Mouse (Mus musculus) adrenal gland, postnatal 14 days (tissue): ENCODE measurements around the gene Tjap1. TPM values are rescaled to one million over a fixed set of nuclear protein-coding genes. Genes with fewer than 3 reads are reported as not detected.

Source experiments
- DNase-seq: peaks from one replicate; pipeline ENCODE4 v3.0.0; 2021; ENCODE audit warnings: mixed read lengths
- long read RNA-seq, 2 experiments: library from polyadenylated mRNA; stranded (forward); transcript quantifications; one replicate each; pipeline ENCODE4 v2.0.0; 2021
- total RNA-seq: library from RNA; stranded (reverse); gene quantifications from 2 replicates; pipeline ENCODE4 v1.2.3, GENCODE M21; 2021

Gene Tjap1
- 44.1 and 44.2 TPM in 2 replicates for total RNA-seq
- long read RNA-seq, experiment 1, transcript Tjap1-201 (10 exons, 2,426 nt), result major isoform, 10 of 55 reads
- long read RNA-seq, experiment 1, transcript Tjap1-202 (11 exons, 2,559 nt), result minor isoform, 5 of 55 reads
- long read RNA-seq, experiment 1, partial matches to known transcripts, result 10 of 55 reads
- long read RNA-seq, experiment 1, other reads (novel, unspliced or antisense), result 27 of 55 reads
- long read RNA-seq, experiment 2, transcript Tjap1-211 (10 exons, 2,412 nt), result minor isoform, 5 of 43 reads
- long read RNA-seq, experiment 2, transcript Tjap1-201 (10 exons, 2,426 nt), result major isoform, 6 of 43 reads
- long read RNA-seq, experiment 2, partial matches to known transcripts, result 7 of 43 reads
- long read RNA-seq, experiment 2, other reads (novel, unspliced or antisense), result 22 of 43 reads

DNA sequence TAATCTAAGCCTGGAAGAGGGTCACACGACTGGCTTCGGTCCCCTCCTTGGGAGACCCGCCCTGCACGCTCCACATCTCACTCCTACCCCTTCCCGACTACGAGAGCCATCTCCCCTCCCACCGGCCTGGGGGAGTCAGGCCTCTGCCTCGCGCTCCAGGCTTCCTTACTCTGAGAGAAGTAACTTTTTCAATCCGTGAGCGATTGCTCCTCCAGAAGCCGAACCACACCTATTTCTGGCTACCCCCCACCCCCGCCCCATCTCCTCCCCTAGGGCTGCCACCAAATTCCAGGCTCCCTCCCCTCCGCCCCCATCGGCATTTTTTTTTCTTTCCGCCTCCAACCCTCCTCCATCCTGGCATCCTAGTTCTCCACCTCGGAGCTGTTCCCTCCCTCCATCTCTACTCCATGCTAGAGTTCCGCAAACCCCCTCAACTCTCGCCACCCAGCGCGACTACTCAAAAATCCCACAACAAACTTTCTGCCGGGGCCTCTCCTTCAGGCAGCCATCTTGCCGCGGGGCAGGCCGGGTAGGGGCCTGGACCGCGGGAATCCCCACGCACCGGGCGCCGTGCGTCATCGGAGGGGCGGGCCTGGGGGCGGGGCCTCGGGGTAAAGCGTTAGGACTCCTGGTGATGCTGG is at the start of gene Tjap1:
TSS of gene Tjap1 (minus strand) at position 544 of the 641 bp plus-strand sequence.
- peak; percentile 95 for DNase-seq

DNA sequence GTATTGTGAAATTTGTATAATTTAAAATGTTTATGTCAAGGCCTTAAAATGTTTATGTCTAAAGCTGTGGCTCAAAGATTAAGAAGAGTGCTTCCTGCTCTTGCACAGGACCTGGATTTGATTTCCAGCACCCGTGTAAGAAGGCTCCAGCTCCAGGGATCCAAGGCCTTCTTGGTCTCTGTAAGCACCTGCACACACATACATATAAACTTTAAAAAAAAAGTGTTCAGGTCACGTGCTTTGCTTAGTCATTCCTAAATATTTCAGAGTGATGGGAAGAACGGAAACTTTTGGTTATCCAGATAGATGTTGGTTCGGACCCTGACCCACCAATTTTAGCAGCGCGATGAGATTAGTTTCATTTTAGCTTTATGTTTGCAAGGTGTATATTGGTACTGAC is 45.9 kb upstream of the Tjap1 start:
- DNase-seq, result no peak

GRCm38 (mm10) chr17:46327906-46328534 is 45.2 kb upstream of the Tjap1 start, which contains the start of gene Abcc10:
Abcc10 (minus strand) TSS chr17:46328352.
- peak; percentile 98 for DNase-seq

DNA sequence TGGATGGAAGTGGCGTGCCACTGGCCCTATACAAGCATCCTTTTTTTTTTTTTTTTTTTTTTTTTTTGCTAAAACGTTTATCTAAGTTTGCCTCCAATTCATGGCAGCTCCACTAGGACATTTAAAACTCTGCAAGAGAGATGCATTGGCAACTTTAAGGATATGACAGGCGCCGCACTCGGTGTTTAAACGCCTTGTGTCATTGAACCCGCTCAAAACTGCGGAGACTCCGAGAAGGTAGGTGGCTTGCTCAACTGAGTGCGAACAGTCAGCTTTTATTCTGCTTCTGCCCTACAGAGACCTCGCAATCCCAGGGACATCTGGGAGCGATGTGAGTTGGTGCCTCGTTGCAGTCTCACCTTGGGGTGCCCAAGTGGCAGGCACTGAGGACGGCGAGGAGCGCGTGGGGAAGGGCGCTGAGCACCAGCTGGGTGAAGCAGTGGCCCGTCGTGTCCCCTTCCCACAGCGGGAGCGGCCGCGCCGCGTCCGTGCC is 44.6 kb upstream of the Tjap1 start:
- no peak for DNase-seq

GRCm38 (mm10) chr17:46322046-46322823 is 39.4 kb upstream of the Tjap1 start:
- no peak for DNase-seq

DNA sequence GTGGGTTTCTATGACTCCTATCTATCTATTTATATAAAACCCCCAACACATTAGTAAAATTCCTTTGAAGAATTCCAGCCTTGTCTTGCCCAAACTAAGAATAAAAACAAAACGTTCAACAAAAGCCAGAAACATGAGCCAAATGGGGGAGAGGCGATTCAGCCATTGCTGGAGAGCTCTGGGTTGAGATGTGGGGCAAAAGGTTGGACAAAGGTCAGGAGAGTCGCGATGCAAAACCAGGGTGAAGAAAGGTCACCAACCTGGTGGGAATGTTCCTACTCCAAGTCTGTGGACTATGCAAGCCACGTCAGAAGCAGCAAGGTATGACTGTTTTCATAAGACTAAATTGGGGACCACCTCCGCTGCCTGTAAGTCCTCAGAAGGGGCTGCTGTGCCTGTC is 37.7 kb upstream of the Tjap1 start:
- no peak for DNase-seq

DNA sequence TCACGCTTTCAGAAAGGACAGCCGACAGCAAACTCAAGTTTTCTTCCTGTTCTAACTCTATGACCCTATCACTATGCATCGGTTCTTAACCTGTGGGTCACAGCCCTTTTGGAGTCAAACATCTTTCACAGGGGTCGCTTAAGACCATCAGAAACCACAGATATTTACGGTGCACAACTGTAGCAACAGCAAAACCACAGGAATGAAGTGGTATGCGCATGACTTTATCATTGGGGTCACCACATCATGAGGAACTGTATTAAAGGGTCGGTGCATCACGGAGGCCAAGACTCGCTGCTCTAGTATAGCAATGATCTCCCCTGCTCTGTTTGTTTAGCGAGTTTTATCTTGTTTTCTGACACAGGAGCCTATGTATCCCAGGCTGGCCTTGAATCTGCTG is 33.0 kb upstream of the Tjap1 start:
- no peak for DNase-seq

DNA sequence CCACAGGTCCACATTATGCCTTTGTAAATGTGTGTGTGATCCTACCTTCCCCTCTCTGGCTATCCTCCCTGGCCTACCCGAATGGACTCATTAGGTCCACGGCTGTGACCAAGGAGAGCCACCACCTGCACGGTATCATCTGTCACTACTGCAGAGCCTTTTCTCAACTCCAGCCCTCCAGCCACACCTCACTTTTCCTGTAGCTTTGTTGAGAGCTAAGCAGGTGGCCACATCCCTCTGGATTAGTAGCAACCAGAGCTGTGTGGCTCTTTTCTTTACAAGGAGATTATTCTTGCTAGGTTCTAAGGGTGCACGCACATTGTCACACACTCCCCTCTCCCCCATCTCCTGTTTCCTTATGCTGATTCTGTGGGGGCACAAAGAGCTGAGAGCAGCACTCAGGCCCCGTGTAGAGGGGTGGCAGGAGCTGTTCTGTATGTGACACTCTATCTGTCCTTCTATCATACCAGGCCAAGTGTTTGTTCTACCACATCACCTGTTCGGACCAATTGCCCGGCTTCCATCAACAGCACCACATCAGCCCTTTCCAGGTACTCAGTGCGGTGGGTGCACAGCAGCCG is 30.4 kb upstream of the Tjap1 start:
- DNase-seq, result no peak

DNA sequence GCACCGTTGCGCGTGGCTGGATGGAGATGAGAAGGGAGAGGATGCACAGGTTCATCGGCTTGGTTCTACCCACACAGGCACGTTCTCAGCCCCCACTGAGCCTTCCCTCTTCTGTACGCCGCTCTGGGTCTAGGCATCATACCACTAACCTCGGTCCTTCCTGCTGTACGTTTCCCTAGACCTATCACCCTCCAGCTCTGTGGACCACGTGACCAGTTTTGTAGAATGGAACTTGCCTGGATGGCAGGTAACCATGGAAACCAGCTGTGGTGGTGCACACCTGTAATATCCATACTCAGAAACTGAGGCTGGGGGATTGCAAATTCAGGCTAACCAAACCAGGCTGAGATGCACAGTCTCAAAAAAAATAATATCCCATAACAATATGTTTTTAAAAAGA is 27.7 kb upstream of the Tjap1 start:
- no peak for DNase-seq

DNA sequence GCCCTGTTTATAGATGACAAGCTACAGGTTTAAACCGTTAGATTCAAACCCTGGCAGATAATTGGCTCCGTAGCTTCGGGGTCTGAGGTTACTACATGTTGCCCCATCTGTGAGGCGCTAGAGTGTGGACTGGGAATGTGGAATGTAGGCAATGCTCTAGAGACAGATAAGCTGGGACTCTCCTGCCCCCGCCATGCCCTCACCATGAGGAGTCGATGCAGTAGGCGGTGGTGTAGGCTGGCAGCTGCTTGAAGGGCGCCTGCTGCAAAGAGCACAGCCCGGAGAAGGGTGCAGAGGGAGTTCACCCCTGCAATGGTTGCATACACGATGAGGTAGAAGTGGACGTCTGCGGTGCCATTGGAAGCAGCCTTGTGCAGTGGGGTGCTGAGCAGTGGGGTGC is 27.0 kb upstream of the Tjap1 start:
- DNase-seq, result no peak

DNA sequence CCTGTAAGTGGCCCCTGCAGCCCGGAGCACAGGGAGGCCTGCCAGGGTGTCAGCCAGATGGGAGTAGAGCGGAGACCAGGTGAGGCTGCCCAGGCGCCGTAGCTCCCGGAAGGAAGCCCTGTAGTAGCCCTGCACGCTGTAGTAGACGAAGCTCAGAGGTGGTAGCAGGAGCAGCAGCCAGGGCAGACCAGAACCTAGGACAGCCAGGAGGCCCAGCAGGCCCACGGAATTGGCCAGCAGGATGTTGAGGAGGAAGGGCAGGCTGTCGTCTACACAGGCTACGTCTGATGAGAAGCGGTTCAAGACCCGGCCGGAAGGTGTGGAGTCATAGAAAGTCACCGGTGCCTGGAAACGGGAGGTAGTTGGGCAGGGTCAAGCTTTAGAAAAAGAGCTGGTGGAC is 24.1 kb upstream of the Tjap1 start:
- DNase-seq, result no peak

- no peak for DNase-seq
Observed at GRCm38 (mm10) chr17:46304184-46304583, 21.4 kb upstream of the Tjap1 start.

GRCm38 (mm10) chr17:46301892-46302291 is 19.1 kb upstream of the Tjap1 start:
- peak; percentile 45 for DNase-seq

DNA sequence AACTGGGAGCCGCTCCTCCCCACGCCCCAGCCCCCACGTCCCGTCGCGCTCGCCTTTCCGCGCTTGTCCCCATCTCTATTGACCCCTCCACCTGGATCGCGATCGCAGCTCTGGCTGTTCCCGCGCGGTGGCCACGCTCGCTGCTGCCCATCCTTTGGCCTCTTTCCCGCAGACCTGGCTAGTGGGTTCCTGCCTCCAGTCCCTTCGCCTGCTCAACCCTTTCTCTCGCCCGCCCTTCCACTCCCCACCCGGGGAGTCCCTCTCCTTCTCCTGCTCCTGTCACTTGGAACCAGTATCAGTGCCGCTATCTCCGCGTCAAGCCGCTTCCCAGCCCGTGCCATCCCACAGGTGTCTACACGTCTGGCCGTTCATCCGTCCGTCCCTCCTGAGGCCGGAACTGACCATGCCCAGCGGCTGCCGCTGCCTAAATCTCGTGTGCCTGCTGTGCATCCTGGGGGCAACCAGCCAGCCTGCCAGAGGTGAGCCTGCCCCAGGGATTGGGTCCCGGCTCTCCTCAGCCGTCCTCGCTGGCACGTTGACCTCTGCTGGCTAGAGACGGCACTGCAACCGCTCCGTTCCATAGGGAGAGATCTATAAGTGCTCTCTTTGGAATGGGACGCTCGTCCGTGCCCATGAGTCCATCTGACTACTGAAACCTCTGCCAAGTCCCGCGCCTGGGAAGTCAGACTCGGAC is 15.5 kb upstream of the Tjap1 start:
- peak; percentile 89 for DNase-seq

GRCm38 (mm10) chr17:46297364-46298219 is 14.8 kb upstream of the Tjap1 start, which contains the start of gene Dlk2:
Dlk2 (plus strand) TSS chr17:46297421.
- DNase-seq, result peak; percentile 42

GRCm38 (mm10) chr17:46297028-46297363 is 14.2 kb upstream of the Tjap1 start:
- DNase-seq, result no peak

GRCm38 (mm10) chr17:46296601-46297000 is 13.8 kb upstream of the Tjap1 start:
- DNase-seq, result no peak

DNA sequence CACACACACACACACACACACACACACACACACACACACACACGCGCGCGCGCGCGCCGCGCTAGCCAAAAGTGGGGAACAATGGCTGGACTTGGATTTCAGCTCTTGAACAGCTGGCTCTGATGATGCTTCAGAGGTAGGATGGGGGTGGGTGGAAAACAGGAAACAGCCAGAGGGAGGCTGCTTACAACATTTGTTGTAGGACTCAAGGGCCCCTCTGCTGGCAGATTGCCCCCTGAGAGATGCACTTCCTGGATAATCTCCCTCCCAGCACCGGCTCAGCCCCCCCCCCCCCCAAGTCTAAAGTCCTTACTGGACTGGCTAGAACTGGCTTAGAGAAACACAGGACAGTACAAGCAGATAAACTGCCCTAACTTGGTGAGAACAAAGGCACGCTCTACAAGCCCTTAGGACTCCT is 4.9 kb upstream of the Tjap1 start:
- DNase-seq, result peak; percentile 72

GRCm38 (mm10) chr17:46285407-46285806 is 2.6 kb upstream of the Tjap1 start:
- no peak for DNase-seq

- no peak for DNase-seq
Observed at GRCm38 (mm10) chr17:46284653-46285052, 1.8 kb upstream of the Tjap1 start.
